Mouse (Mus musculus) cortical plate, adult 2 months (tissue): ENCODE measurements around the gene Tmsb15l. TPM values are rescaled to one million over a fixed set of nuclear protein-coding genes. Genes with fewer than 3 reads are reported as not detected.
"Not testable (repeated sequence)": the region's sequence is repeated elsewhere in the genome, so short reads cannot be mapped to it uniquely, and the experiment has no call there.

Experiments
- H3K27ac ChIP-seq: fragments of 200-500 bp; 2 replicates; pipeline ENCODE4 v1.5.1; 2012; ENCODE audit warnings: low read length, control low read depth, inconsistent platforms; ENCODE audit not compliant: insufficient read depth
- H3K4me1 ChIP-seq: fragments of 200-500 bp; 2 replicates; pipeline ENCODE4 v1.6.1; 2011; ENCODE audit warnings: low read length; ENCODE audit not compliant: control insufficient read depth, insufficient read depth
- H3K4me3 ChIP-seq: fragments of 200-500 bp; 2 replicates; pipeline ENCODE4 v1.5.1; 2011; ENCODE audit warnings: mild to moderate bottlenecking, low read length, control low read depth; ENCODE audit not compliant: insufficient read depth
- CTCF ChIP-seq: fragments of 200-500 bp; IDR thresholded peaks from 2 replicates; pipeline ENCODE4 v1.5.1; 2011; ENCODE audit warnings: mild to moderate bottlenecking, control low read depth, low read length; ENCODE audit not compliant: insufficient read depth; ENCODE audit errors: extremely low read depth
- POLR2A ChIP-seq: fragments of 200-500 bp; IDR thresholded peaks from 2 replicates; pipeline ENCODE4 v1.6.1; 2011; ENCODE audit warnings: mild to moderate bottlenecking, low read length, control low read depth; ENCODE audit not compliant: insufficient read depth; ENCODE audit errors: extremely low read depth
- polyA plus RNA-seq: library from polyadenylated mRNA; depleted of rRNA; stranded (reverse); fragments of >200 nt; gene quantifications from 2 replicates; pipeline ENCODE4 v1.2.3, GENCODE M21; 2012; rRNA removed

The Tmsb15l gene
- polyA plus RNA-seq, 1 experiment: 6.8 TPM

GRCm38 (mm10) chrX:136986039-136986438 lies 9.4 kb upstream of the Tmsb15l start:
- Histone ChIP-seq H3K4me1 (no peaks in the 10 kb centered on the region), H3K27ac (no peak overlapping the region), H3K4me3 (no peak overlapping the region)
- TF ChIP-seq POLR2A (no peak), CTCF (no peak)

- no peak overlapping the region for H3K27ac ChIP-seq
- H3K4me1 ChIP-seq: no peaks in the 10 kb centered on the region
- H3K4me3 ChIP-seq: no peak overlapping the region
- TF ChIP-seq CTCF (peak; percentile 58), POLR2A (no peak)
Measured at GRCm38 (mm10) chrX:136978616-136979015, 1.9 kb upstream of the Tmsb15l start.

GRCm38 (mm10) chrX:136975397-136975796 lies 1.3 kb downstream of the Tmsb15l start, which contains the start of gene Tmsb15b2:
Gene Tmsb15b2 (minus strand): TSS chrX:136975497.
- H3K4me3 ChIP-seq: peak within 1 kb of the TSS; percentile 79
- H3K4me1 ChIP-seq, H3K27ac ChIP-seq: not testable (repeated sequence)

GRCm38 (mm10) chrX:136959688-136960087 lies 17.0 kb downstream of the Tmsb15l start:
- TF ChIP-seq CTCF (peak; percentile 41), POLR2A (no peak)
- H3K4me3 ChIP-seq: no peak overlapping the region
- H3K27ac ChIP-seq: no peak overlapping the region
- H3K4me1 ChIP-seq: no peaks in the 10 kb centered on the region

- H3K4me3 ChIP-seq: 0 out of 2 replicates have a peak overlapping the region, but pooled peaks have one; percentile 49
- not testable (repeated sequence) for H3K4me1 ChIP-seq, H3K27ac ChIP-seq
Measured at GRCm38 (mm10) chrX:136958300-136958699, 18.4 kb downstream of the Tmsb15l start.

- peak overlapping the region; percentile 49 for H3K4me3 ChIP-seq
- H3K27ac ChIP-seq, H3K4me1 ChIP-seq: not testable (repeated sequence)
Measured at GRCm38 (mm10) chrX:136957583-136958279, 18.9 kb downstream of the Tmsb15l start.

- TF ChIP-seq CTCF (no peak), POLR2A (no peak)
- H3K4me3 ChIP-seq: no peak overlapping the region
- no peak overlapping the region for H3K27ac ChIP-seq
- H3K4me1 ChIP-seq: no peaks in the 10 kb centered on the region
Measured at GRCm38 (mm10) chrX:136937985-136938384, 38.7 kb downstream of the Tmsb15l start.

GRCm38 (mm10) chrX:136927031-136927430 lies 49.6 kb downstream of the Tmsb15l start, which contains the start of gene H2bfm:
Gene H2bfm (plus strand): TSS chrX:136927325.
- no peaks in the 10 kb centered on the region for H3K4me1 ChIP-seq
- H3K4me3 ChIP-seq: no peak within 1 kb of the TSS
- no peak within 1 kb of the TSS for H3K27ac ChIP-seq
- TF ChIP-seq CTCF (no peak), POLR2A (no peak)

GRCm38 (mm10) chrX:136925863-136926262 lies 50.8 kb downstream of the Tmsb15l start:
- TF ChIP-seq CTCF: no peak
- no peak for TF ChIP-seq POLR2A
- H3K4me1 ChIP-seq: no peaks in the 10 kb centered on the region
- no peak overlapping the region for H3K4me3 ChIP-seq
- H3K27ac ChIP-seq: no peak overlapping the region

Other genes starting within 250 kb of the Tmsb15l start
- gene Morf4l2, start 233.2 kb downstream of the Tmsb15l start, polyA plus RNA-seq: 242 and 259 TPM in 2 replicates
- gene Glra4, start 196.7 kb downstream of the Tmsb15l start, polyA plus RNA-seq: 0.08 and 0.19 TPM in 2 replicates
- 1,304 and 1,728 TPM in 2 replicates for gene Plp1, start 154.2 kb downstream of the Tmsb15l start, polyA plus RNA-seq
- gene Rab9b, start 108.1 kb downstream of the Tmsb15l start, polyA plus RNA-seq: 9.1 and 10.0 TPM in 2 replicates
- not detected in 2 replicates for gene H2bfm, start 49.5 kb downstream of the Tmsb15l start, polyA plus RNA-seq
- 15.6 and 20.8 TPM in 2 replicates for gene Tmsb15b2, start 1.4 kb downstream of the Tmsb15l start, polyA plus RNA-seq
- gene Tmsb15b1, start within 50 bp of the Tmsb15l start, polyA plus RNA-seq: 11.1 and 12.1 TPM in 2 replicates
- 239 and 250 TPM in 2 replicates for gene Zcchc18, start 16.3 kb upstream of the Tmsb15l start, polyA plus RNA-seq
- gene Slc25a53, start 61.4 kb upstream of the Tmsb15l start, polyA plus RNA-seq: 20.7 and 21.0 TPM in 2 replicates
- gene Fam199x, start 72.7 kb upstream of the Tmsb15l start, polyA plus RNA-seq: 3.0 and 3.1 TPM in 2 replicates
- not detected in 2 replicates for gene Esx1, start 145.2 kb upstream of the Tmsb15l start, polyA plus RNA-seq